Comparison of ENCODE assay signal across 10 mouse cellular contexts in genomic region chr1:180393017-180393797, GRCm38 (mm10).
A peak's percentile ranks its signal among the peaks of the same experiment; 100 is the strongest.
DNase-seq lines count a peak whose midpoint lies in the region; ATAC-seq and TF ChIP-seq lines count a peak whose summit lies in the region.
"Had no signal": no experiment of that assay in that cellular context is flagged by ENCODE, and none has a peak within 500 bp of the region (broad histone marks: within the 10 kb centered on the region; RNA-seq: fewer than 3 reads in every experiment).

No protein-coding gene starts in this region.

- WGBS in kidney, adult 2 months = 56% methylated on average over 9 of the region's 9 CpGs
- 75% methylated on average over 9 of the region's 9 CpGs for WGBS in forebrain, postnatal 0 days

- H3K9ac ChIP-seq in forebrain, postnatal 0 days = no peak overlapping the region

- no peak overlapping the region for H3K4me3 ChIP-seq in kidney, adult 2 months (ENCODE audit: insufficient read depth, low read depth, low read length)
- H3K4me3 ChIP-seq in forebrain, postnatal 0 days (ENCODE audit: low read depth, low read length) = no peak overlapping the region

- TF ChIP-seq POLR2A in kidney, adult 2 months (IDR thresholded peaks at IDR 0.05; ENCODE audit: low read depth, low read length) = no peak

- H3K4me2 ChIP-seq in forebrain, postnatal 0 days (ENCODE audit: low read depth) = no peak overlapping the region

- no peaks in the 10 kb centered on the region for H3K9me3 ChIP-seq in forebrain, postnatal 0 days (ENCODE audit: low read length)

- no peak for TF ChIP-seq CTCF in kidney, adult 2 months (conservative IDR thresholded peaks at IDR 0.05; ENCODE audit: insufficient read depth, insufficient read length, low read depth, low read length)
- no peak for TF ChIP-seq CTCF in forebrain, postnatal 0 days (IDR thresholded peaks at IDR 0.05; ENCODE audit: low read depth)

- no peaks in the 10 kb centered on the region for H3K36me3 ChIP-seq in kidney, adult 2 months (ENCODE audit: control insufficient read depth, insufficient read depth, low read length)
- H3K36me3 ChIP-seq in forebrain, postnatal 0 days (ENCODE audit: insufficient read depth) = no peaks in the 10 kb centered on the region

- peak overlapping the region; percentile 66 for H3K27ac ChIP-seq in kidney, adult 2 months (ENCODE audit: insufficient read depth, low read depth, low read length)
- no peak overlapping the region for H3K27ac ChIP-seq in forebrain, postnatal 0 days (ENCODE audit: low read depth, low read length)

- no peaks in the 10 kb centered on the region for H3K27me3 ChIP-seq in kidney, adult 2 months (replicated peaks; ENCODE audit: control insufficient read depth, insufficient read depth, low read length)
- no peaks in the 10 kb centered on the region for H3K27me3 ChIP-seq in forebrain, postnatal 0 days (ENCODE audit: insufficient read depth, low read length)

- peak; percentile 25 for ATAC-seq in activated CD4-positive, CD25-positive, alpha-beta regulatory T cell, adult 4 months
- ATAC-seq in megakaryocyte progenitor cell, adult 5-6 weeks (replicated peaks; ENCODE audit: poor library complexity) = peak; percentile 83
- ATAC-seq in forebrain, postnatal 0 days = no peak

- peak; percentile 46 for DNase-seq in kidney, adult 2 months
- no peak for DNase-seq in kidney, postnatal 4 days
- DNase-seq in B cell, adult 2 months = peak; percentile 67 to 72
- no peak for DNase-seq in right cerebral cortex, adult 2 months (ENCODE audit: low spot score in 2 of 2)
- DNase-seq in forebrain, postnatal 0 days = no peak
- DNase-seq in cerebellum, postnatal 4 days (ENCODE audit: low spot score in 2 of 2) = no peak
- DNase-seq: cerebellum, postnatal 36 days; gastrocnemius, postnatal 10 days had no signal

- H3K4me1 ChIP-seq in kidney, adult 2 months (ENCODE audit: control insufficient read depth, insufficient read depth, low read length) = peaks cover 23% of the 10 kb centered on the region
- H3K4me1 ChIP-seq in forebrain, postnatal 0 days (ENCODE audit: insufficient read depth) = peaks cover 4% of the 10 kb centered on the region

Comparison
In these comparisons a context has a peak if more than half of its experiments do, and no peak if none do; other contexts are left out.
1. DNase-seq: peak in kidney, adult 2 months (single experiment) and B cell, adult 2 months (2 of 2); none in kidney, postnatal 4 days (0 of 2), right cerebral cortex, adult 2 months (0 of 2), forebrain, postnatal 0 days (single experiment) and cerebellum, postnatal 4 days (0 of 2).